Mouse (Mus musculus): ENCODE results near the gene Lsm12. TPM values are rescaled to one million over a fixed set of nuclear protein-coding genes. Genes with fewer than 3 reads are reported as not detected.
"Not testable (repeated sequence)": the region's sequence is repeated elsewhere in the genome, so short reads cannot be mapped to it uniquely, and the experiment has no call there.

The Lsm12 gene
- total RNA-seq, 2 experiments from 2014 or later = 94.9 to 110 TPM

GRCm38 (mm10) chr11:102190848-102191247, 5.8 kb upstream of the Lsm12 start:
- ATAC-seq (replicated peaks; ENCODE audit: low FRiP score, low TSS enrichment, poor library complexity, severe bottlenecking) = no peak

GRCm38 (mm10) chr11:102189461-102190436, 4.7 kb upstream of the Lsm12 start, which contains the start of gene G6pc3:
TSS of gene G6pc3 (plus strand) at chr11:102189620.
- peak; percentile 70 for ATAC-seq (replicated peaks; ENCODE audit: low FRiP score, low TSS enrichment, poor library complexity, severe bottlenecking)

GRCm38 (mm10) chr11:102188980-102189379, 3.9 kb upstream of the Lsm12 start:
- no peak for ATAC-seq (replicated peaks; ENCODE audit: low FRiP score, low TSS enrichment, poor library complexity, severe bottlenecking)

- no peak for ATAC-seq (replicated peaks; ENCODE audit: low FRiP score, low TSS enrichment, poor library complexity, severe bottlenecking)
Observed at GRCm38 (mm10) chr11:102186235-102186634, 1.1 kb upstream of the Lsm12 start.

GRCm38 (mm10) chr11:102185677-102186076, 581 bp upstream of the Lsm12 start:
- no peak for ATAC-seq (replicated peaks; ENCODE audit: low FRiP score, low TSS enrichment, poor library complexity, severe bottlenecking)

GRCm38 (mm10) chr11:102184253-102184645, 847 bp downstream of the Lsm12 start:
- ATAC-seq (replicated peaks; ENCODE audit: low FRiP score, low TSS enrichment, poor library complexity, severe bottlenecking) = no peak

GRCm38 (mm10) chr11:102179836-102180235, 5.3 kb downstream of the Lsm12 start:
- ATAC-seq (replicated peaks; ENCODE audit: low FRiP score, low TSS enrichment, poor library complexity, severe bottlenecking) = no peak

GRCm38 (mm10) chr11:102168689-102169088, 16.4 kb downstream of the Lsm12 start:
- ATAC-seq (replicated peaks; ENCODE audit: low FRiP score, low TSS enrichment, poor library complexity, severe bottlenecking) = no peak

GRCm38 (mm10) chr11:102167539-102167938, 17.6 kb downstream of the Lsm12 start:
- no peak for ATAC-seq (replicated peaks; ENCODE audit: low FRiP score, low TSS enrichment, poor library complexity, severe bottlenecking)

- ATAC-seq (replicated peaks; ENCODE audit: low FRiP score, low TSS enrichment, poor library complexity, severe bottlenecking) = no peak
Observed at GRCm38 (mm10) chr11:102165971-102166722, 18.9 kb downstream of the Lsm12 start.

- ATAC-seq (replicated peaks; ENCODE audit: low FRiP score, low TSS enrichment, poor library complexity, severe bottlenecking) = no peak
Observed at GRCm38 (mm10) chr11:102159781-102160180, 25.3 kb downstream of the Lsm12 start.

- ATAC-seq (replicated peaks; ENCODE audit: low FRiP score, low TSS enrichment, poor library complexity, severe bottlenecking) = not testable (repeated sequence)
Observed at GRCm38 (mm10) chr11:102158024-102158423, 27.1 kb downstream of the Lsm12 start.

- ATAC-seq (replicated peaks; ENCODE audit: low FRiP score, low TSS enrichment, poor library complexity, severe bottlenecking) = no peak
Observed at GRCm38 (mm10) chr11:102156786-102157089, 28.4 kb downstream of the Lsm12 start.

- peak; percentile 80 for ATAC-seq (replicated peaks; ENCODE audit: low FRiP score, low TSS enrichment, poor library complexity, severe bottlenecking)
Observed at GRCm38 (mm10) chr11:102156039-102156785, 28.9 kb downstream of the Lsm12 start, which contains the start of gene Tmem101. TSS of gene Tmem101 (minus strand) at chr11:102156404.

GRCm38 (mm10) chr11:102147213-102147989, 37.7 kb downstream of the Lsm12 start:
- ATAC-seq (replicated peaks; ENCODE audit: low FRiP score, low TSS enrichment, poor library complexity, severe bottlenecking) = no peak

GRCm38 (mm10) chr11:102146531-102146930, 38.6 kb downstream of the Lsm12 start:
- ATAC-seq (replicated peaks; ENCODE audit: low FRiP score, low TSS enrichment, poor library complexity, severe bottlenecking) = peak; percentile 6

- ATAC-seq (replicated peaks; ENCODE audit: low FRiP score, low TSS enrichment, poor library complexity, severe bottlenecking) = peak; percentile 64
Observed at GRCm38 (mm10) chr11:102146005-102146404, 39.1 kb downstream of the Lsm12 start.

GRCm38 (mm10) chr11:102145471-102146001, 39.6 kb downstream of the Lsm12 start, which contains the start of gene Nags:
TSS of gene Nags (plus strand) at chr11:102145513.
- no peak for ATAC-seq (replicated peaks; ENCODE audit: low FRiP score, low TSS enrichment, poor library complexity, severe bottlenecking)
